Mouse (Mus musculus) skeletal muscle tissue, adult 2 months (tissue): ENCODE measurements around the gene Vcam1.

Experiments
- DNase-seq: peaks from one replicate; pipeline ENCODE4 v3.0.0-alpha.2; 2012; ENCODE audit warnings: low read depth, low spot score

Gene Vcam1

DNA sequence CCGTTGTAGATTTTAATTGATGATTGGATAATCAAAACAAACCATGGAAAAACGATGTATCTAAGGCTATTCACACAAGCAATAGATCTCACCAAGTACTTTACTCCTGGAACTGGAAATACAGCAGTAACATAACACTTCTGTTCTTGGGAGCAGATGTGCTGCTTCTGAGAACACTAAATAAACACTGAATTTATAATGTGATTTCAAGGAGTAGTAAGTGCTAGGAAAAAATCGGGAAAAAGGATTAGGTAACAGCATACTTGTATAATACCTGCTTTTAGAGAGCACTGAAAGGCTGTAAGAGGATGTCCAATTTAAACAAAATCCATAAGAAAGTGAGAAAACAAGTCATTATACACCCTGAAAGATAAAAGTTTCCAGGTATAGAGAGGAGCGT lies 43.5 kb downstream of the Vcam1 start:
- no peak for DNase-seq

GRCm38 (mm10) chr3:116080939-116081676 lies 48.4 kb downstream of the Vcam1 start:
- DNase-seq = peak; percentile 28

- no peak for DNase-seq
These were observed 49.2 kb downstream of the Vcam1 start for GRCm38 (mm10) chr3:116080166-116080788.

GRCm38 (mm10) chr3:116078490-116078889 lies 51.0 kb downstream of the Vcam1 start:
- DNase-seq = no peak

GRCm38 (mm10) chr3:116076739-116077138 lies 52.7 kb downstream of the Vcam1 start:
- DNase-seq = no peak

DNA sequence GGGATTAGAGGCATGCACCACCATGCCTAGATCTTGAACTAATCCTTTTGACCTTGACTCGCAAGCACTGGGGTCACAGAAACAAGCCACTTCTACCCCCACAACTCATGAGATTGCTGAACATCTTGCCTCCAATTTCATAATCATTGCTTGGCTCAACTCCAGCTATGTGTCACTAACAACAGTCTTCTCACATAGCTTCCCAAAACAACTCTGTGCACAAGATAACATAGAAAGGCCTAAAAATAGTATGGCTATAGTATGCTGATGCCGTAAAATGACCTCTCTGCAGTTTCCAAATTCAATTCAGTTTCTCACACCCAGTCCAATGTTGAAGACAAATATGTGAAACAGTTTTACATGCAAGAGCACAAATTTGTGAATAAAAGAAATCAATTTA lies 56.9 kb downstream of the Vcam1 start:
- DNase-seq = no peak

DNA sequence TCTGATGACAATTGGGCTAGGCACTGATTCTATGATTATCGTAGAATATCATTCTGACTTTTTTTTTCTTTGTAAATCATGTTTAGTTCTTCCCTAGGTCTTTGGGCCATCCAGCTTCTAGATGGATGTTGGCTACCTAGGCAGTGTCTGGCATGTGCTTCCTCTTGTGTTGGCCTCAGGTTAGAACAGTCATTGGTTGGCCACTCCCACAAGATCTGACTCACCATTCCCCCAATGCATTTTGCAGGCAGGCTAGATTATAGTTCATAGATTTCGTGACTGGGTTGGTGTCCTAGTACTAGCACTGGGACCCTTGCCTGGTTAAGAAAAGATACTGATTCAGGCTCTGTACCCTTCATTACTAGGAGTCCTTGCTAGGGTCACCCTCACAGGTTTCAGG lies 67.3 kb downstream of the Vcam1 start:
- no peak for DNase-seq

GRCm38 (mm10) chr3:116060320-116060719 lies 69.2 kb downstream of the Vcam1 start:
- DNase-seq = no peak
